Mouse (Mus musculus) embryonic facial prominence, embryonic 12.5 days (tissue): ENCODE results near the gene Zranb1. TPM values are rescaled to one million over a fixed set of nuclear protein-coding genes. Genes with fewer than 3 reads are reported as not detected.

ENCODE experiments used
- ATAC-seq: fragments of 200-750 bp; cut with Nextera tagmentation; 2 replicates; pipeline ENCODE4 v1.8.0; 2017; ENCODE audit not compliant: insufficient number of reproducible peaks, insufficient read depth, low FRiP score, low TSS enrichment
- H3K27ac ChIP-seq: fragments of 300-500 bp; sonication (generic); 2 replicates; pipeline ENCODE4 v1.5.1; 2016; ENCODE audit warnings: mild to moderate bottlenecking
- H3K27me3 ChIP-seq: fragments of 300-500 bp; sonication (generic); 2 replicates; pipeline ENCODE4 v1.6.1; 2016; ENCODE audit warnings: mild to moderate bottlenecking, moderate library complexity
- H3K36me3 ChIP-seq: fragments of 300-500 bp; sonication (generic); 2 replicates; pipeline ENCODE4 v1.6.1; 2016; ENCODE audit warnings: mild to moderate bottlenecking
- H3K4me1 ChIP-seq: fragments of 300-500 bp; sonication (generic); 2 replicates; pipeline ENCODE4 v1.6.1; 2016
- H3K4me2 ChIP-seq: fragments of 300-500 bp; sonication (generic); replicated peaks from 2 replicates; pipeline ENCODE4 v1.6.1; 2016; ENCODE audit warnings: mild to moderate bottlenecking, moderate library complexity
- H3K4me3 ChIP-seq: fragments of 300-500 bp; sonication (generic); 2 replicates; pipeline ENCODE4 v1.5.1; 2016; ENCODE audit warnings: mild to moderate bottlenecking
- H3K9ac ChIP-seq: fragments of 300-500 bp; sonication (generic); 2 replicates; pipeline ENCODE4 v1.6.1; 2016; ENCODE audit warnings: mild to moderate bottlenecking, moderate library complexity
- H3K9me3 ChIP-seq: fragments of 300-500 bp; sonication (generic); 2 replicates; pipeline ENCODE4 v1.6.1; 2016; ENCODE audit warnings: mild to moderate bottlenecking, moderate library complexity
- WGBS: fragments of 180-500 bp; shearing (Covaris S2); methylation state at CpG from one replicate; pipeline ENCODE4 v1.1.7; 2016; 5-methylcytosine and 5-hydroxymethylcytosine counted together
- polyA plus RNA-seq: library from polyadenylated mRNA; unstranded; fragments of >200 nt; fragmentation: Nextera tagmentation; extraction: Ambion mirVana; gene quantifications from 2 replicates; pipeline ENCODE4 v1.2.1, GENCODE M21; 2016

Gene Zranb1
- polyA plus RNA-seq, 1 experiment from 2014 or later: 18.5 TPM

GRCm38 (mm10) chr7:133005772-133006171 lies 74.8 kb downstream of the Zranb1 start:
- ATAC-seq: no peak
- Histone ChIP-seq H3K27me3 (no peaks in the 10 kb centered on the region), H3K4me1 (peaks cover 15% of the 10 kb centered on the region), H3K36me3 (peaks cover 17% of the 10 kb centered on the region), H3K4me2 (no peak overlapping the region), H3K9ac (no peak overlapping the region), H3K4me3 (no peak overlapping the region), H3K27ac (no peak overlapping the region), H3K9me3 (no peaks in the 10 kb centered on the region)
- WGBS: 82% methylated on average over 7 of the region's 7 CpGs

GRCm38 (mm10) chr7:133007343-133007742 lies 76.4 kb downstream of the Zranb1 start:
- H3K36me3 ChIP-seq: peaks cover 12% of the 10 kb centered on the region; the same call in 1 of the 2 replicates
- peaks cover 29% of the 10 kb centered on the region for H3K4me1 ChIP-seq
- H3K27me3 ChIP-seq: no peaks in the 10 kb centered on the region
- WGBS: 84% methylated on average over 11 of the region's 11 CpGs
- H3K4me3 ChIP-seq: no peak overlapping the region
- no peak overlapping the region for H3K4me2 ChIP-seq
- H3K27ac ChIP-seq: no peak overlapping the region
- H3K9me3 ChIP-seq: no peaks in the 10 kb centered on the region
- no peak overlapping the region for H3K9ac ChIP-seq
- ATAC-seq: no peak

GRCm38 (mm10) chr7:133008663-133009062 lies 77.7 kb downstream of the Zranb1 start:
- Histone ChIP-seq H3K4me3 (no peak overlapping the region), H3K4me2 (no peak overlapping the region), H3K36me3 (peaks cover 9% of the 10 kb centered on the region; the same call in 1 of the 2 replicates), H3K27ac (no peak overlapping the region), H3K9ac (no peak overlapping the region), H3K27me3 (no peaks in the 10 kb centered on the region), H3K4me1 (peaks cover 37% of the 10 kb centered on the region), H3K9me3 (no peaks in the 10 kb centered on the region)
- WGBS: 90% methylated on average over 4 of the region's 4 CpGs
- ATAC-seq: no peak

DNA sequence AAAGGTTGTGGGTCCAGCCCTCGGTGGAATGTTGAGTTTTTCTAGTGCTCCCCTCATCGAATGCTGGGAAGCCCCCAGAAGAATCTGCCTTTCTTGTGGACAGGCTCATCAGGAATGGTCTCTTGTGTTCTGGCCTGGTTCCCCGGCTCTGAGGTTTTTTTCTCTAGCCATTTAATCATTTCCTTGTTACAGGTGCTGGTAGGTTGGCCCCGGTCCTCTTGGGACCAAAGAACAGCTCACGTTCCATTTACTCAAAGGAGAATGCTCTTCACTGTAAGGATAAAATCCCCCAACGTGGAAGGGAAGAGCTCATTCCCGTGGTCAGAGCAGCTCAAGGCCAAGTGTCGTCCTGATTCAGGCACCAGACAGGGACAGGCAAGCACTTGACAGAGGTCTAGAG lies 78.7 kb downstream of the Zranb1 start:
- Histone ChIP-seq H3K36me3 (peaks cover 19% of the 10 kb centered on the region), H3K4me1 (peaks cover 42% of the 10 kb centered on the region)
- WGBS: 78% methylated on average over 8 of the region's 8 CpGs

DNA sequence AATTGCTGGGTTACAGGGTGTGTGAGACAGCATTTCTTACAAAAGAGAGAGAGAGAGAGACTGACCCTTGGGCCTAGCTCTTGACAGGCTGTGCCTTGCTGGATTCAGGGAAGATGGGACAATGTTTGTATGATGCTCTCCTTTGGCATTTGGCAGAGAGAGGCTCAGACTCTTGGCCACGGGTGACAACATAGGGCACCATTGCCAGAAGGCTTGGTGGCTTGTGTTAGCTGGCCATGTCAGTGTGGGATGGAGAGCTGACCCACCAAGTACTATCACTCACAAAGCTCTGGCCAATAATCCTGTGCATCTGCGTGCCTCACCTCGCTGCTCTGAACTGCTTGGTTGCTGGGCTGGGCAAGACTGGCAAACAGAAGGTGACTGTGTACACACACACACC lies 79.5 kb downstream of the Zranb1 start:
- 0 out of 2 replicates have a peak overlapping the region, but pooled peaks have one; percentile 60 for H3K27ac ChIP-seq
- H3K9ac ChIP-seq: no peak overlapping the region
- no peak for ATAC-seq
- H3K9me3 ChIP-seq: no peaks in the 10 kb centered on the region
- peaks cover 19% of the 10 kb centered on the region for H3K36me3 ChIP-seq
- H3K4me3 ChIP-seq: no peak overlapping the region
- WGBS: 92% methylated on average over 3 of the region's 3 CpGs
- H3K4me1 ChIP-seq: peaks cover 50% of the 10 kb centered on the region
- H3K4me2 ChIP-seq: no peak overlapping the region
- no peaks in the 10 kb centered on the region for H3K27me3 ChIP-seq

More for the DNA sequence above, 78.7 kb downstream of the Zranb1 start:
- no peak overlapping the region for H3K27ac ChIP-seq
- H3K4me3 ChIP-seq: no peak overlapping the region
- H3K9me3 ChIP-seq: no peaks in the 10 kb centered on the region
- H3K27me3 ChIP-seq: no peaks in the 10 kb centered on the region
- H3K4me2 ChIP-seq: no peak overlapping the region
- H3K9ac ChIP-seq: no peak overlapping the region
- ATAC-seq: no peak

DNA sequence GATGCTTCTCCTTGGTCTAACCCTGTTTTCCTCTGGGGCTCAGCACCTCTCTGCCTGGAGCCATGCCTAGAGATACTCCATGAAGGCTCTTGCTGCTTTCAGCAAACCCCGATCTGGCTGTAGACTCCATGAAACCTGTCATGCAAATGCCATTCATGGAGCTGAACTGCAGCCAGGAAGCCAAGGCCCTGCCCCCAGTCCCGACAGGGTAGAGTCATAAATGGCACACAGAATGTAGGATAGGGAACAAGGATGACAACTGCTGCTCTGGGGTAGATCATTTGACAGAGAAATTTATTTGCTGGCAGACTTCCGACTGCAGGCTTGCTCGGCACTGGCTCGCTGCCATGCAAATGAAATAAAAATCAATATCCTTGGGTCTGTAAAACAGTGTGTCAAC lies 80.2 kb downstream of the Zranb1 start:
- ATAC-seq: 0 out of 2 replicates have a peak, but pooled peaks have one; percentile 11
- Histone ChIP-seq H3K9ac (no peak overlapping the region), H3K4me1 (peaks cover 57% of the 10 kb centered on the region), H3K36me3 (peaks cover 19% of the 10 kb centered on the region), H3K9me3 (no peaks in the 10 kb centered on the region), H3K4me3 (no peak overlapping the region), H3K27me3 (no peaks in the 10 kb centered on the region), H3K27ac (peak overlapping the region; percentile 60), H3K4me2 (0 out of 2 replicates have a peak overlapping the region, but pooled peaks have one; percentile 11)
- WGBS: 46% methylated on average over 5 of the region's 5 CpGs

- H3K4me1 ChIP-seq: peaks cover 57% of the 10 kb centered on the region
- no peak overlapping the region for H3K4me3 ChIP-seq
- WGBS: 40% methylated on average over 4 of the region's 4 CpGs
- H3K4me2 ChIP-seq: no peak overlapping the region
- no peaks in the 10 kb centered on the region for H3K9me3 ChIP-seq
- ATAC-seq: no peak
- peak overlapping the region; percentile 23; the same call in 1 of the 2 replicates for H3K27ac ChIP-seq
- H3K9ac ChIP-seq: no peak overlapping the region
- H3K27me3 ChIP-seq: no peaks in the 10 kb centered on the region
- peaks cover 19% of the 10 kb centered on the region for H3K36me3 ChIP-seq
Measured at GRCm38 (mm10) chr7:133011611-133012010, 80.7 kb downstream of the Zranb1 start.

DNA sequence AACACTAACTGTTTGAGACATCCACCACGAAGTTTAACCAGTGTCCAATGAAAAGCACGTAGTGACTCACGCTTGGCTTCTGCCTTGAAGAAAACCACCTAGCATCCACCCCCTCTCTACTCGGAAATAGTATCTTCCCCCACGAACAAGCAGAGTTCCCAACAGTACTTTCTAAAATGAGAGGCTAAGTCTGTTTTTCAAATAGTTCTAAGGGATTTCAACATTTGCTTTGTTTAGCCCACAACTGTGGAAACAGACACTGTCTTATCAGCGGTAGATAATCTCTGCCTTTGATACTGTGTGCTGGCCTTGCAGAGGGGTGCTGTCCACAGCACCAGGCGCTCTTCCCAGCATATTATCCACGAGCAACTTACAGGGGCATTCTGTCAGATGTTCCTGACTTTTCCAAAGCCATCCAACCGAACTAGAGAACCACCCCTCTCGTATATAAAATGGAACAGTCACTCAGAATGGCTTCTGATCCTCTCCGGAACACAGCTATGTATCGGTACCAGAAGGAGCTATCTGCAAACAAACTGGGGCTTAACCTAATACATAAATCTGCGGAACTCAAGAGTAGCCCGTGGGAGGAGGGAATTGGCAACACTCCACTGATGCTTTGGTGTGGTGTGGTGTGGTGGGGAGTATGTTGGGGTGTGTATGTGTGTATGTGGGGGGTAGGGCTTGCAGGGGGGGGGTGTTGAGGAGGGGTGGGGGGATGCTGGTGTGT lies 81.9 kb downstream of the Zranb1 start:
- Histone ChIP-seq H3K36me3 (peaks cover 19% of the 10 kb centered on the region), H3K4me1 (peaks cover 57% of the 10 kb centered on the region), H3K9me3 (no peaks in the 10 kb centered on the region), H3K27me3 (no peaks in the 10 kb centered on the region), H3K4me3 (no peak overlapping the region), H3K4me2 (no peak overlapping the region), H3K27ac (0 out of 2 replicates have a peak overlapping the region, but pooled peaks have one; percentile 46), H3K9ac (no peak overlapping the region)
- WGBS: 66% methylated on average over 14 of the region's 14 CpGs
- no peak for ATAC-seq

- ATAC-seq: no peak
- WGBS: 96% methylated on average over 10 of the region's 10 CpGs
- Histone ChIP-seq H3K27me3 (no peaks in the 10 kb centered on the region), H3K9me3 (no peaks in the 10 kb centered on the region), H3K4me1 (peaks cover 58% of the 10 kb centered on the region), H3K9ac (no peak overlapping the region), H3K27ac (0 out of 2 replicates have a peak overlapping the region, but pooled peaks have one; percentile 11), H3K4me2 (no peak overlapping the region), H3K4me3 (no peak overlapping the region), H3K36me3 (peaks cover 19% of the 10 kb centered on the region)
Measured at GRCm38 (mm10) chr7:133013923-133014322, 83.0 kb downstream of the Zranb1 start.

- Histone ChIP-seq H3K4me2 (no peak overlapping the region), H3K4me1 (peaks cover 66% of the 10 kb centered on the region), H3K27me3 (no peaks in the 10 kb centered on the region), H3K9me3 (no peaks in the 10 kb centered on the region), H3K4me3 (no peak overlapping the region), H3K27ac (0 out of 2 replicates have a peak overlapping the region, but pooled peaks have one; percentile 9), H3K36me3 (peaks cover 16% of the 10 kb centered on the region), H3K9ac (no peak overlapping the region)
- ATAC-seq: no peak
- WGBS: 91% methylated on average over 14 of the region's 14 CpGs
Measured at GRCm38 (mm10) chr7:133014631-133015030, 83.7 kb downstream of the Zranb1 start.

- 0 out of 2 replicates have a peak overlapping the region, but pooled peaks have one; percentile 13 for H3K4me2 ChIP-seq
- no peak for ATAC-seq
- H3K4me3 ChIP-seq: no peak overlapping the region
- peak overlapping the region; percentile 36; the same call in 1 of the 2 replicates for H3K9ac ChIP-seq
- H3K4me1 ChIP-seq: peaks cover 66% of the 10 kb centered on the region
- H3K27ac ChIP-seq: peak overlapping the region; percentile 63
- no peaks in the 10 kb centered on the region for H3K27me3 ChIP-seq
- no peaks in the 10 kb centered on the region for H3K9me3 ChIP-seq
- WGBS: 36% methylated on average over 7 of the region's 7 CpGs
- H3K36me3 ChIP-seq: peaks cover 11% of the 10 kb centered on the region; the same call in 1 of the 2 replicates
Measured at GRCm38 (mm10) chr7:133015416-133016070, 84.6 kb downstream of the Zranb1 start.

DNA sequence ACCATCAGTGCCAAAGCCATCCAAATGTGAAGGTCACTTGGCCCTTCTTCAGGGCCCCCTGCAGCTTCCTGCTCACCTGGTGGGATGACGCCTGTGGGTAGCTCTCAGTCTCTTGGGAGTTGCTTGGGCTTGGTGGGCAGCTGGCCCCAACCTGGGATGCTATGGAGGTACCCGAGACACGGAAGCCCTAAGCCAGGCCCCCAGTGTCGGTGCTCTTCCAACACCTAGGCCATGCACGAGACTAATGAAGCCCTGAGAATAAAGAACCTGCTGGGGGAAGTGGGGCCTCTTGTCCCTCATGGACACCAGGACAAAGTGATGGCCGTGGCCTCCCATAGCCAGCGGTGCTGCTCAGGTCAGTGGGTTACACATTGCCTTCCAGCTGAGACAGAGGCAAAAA lies 88.0 kb downstream of the Zranb1 start:
- Histone ChIP-seq H3K4me3 (no peak overlapping the region), H3K9me3 (no peaks in the 10 kb centered on the region), H3K4me1 (peaks cover 40% of the 10 kb centered on the region), H3K9ac (no peak overlapping the region), H3K27me3 (no peaks in the 10 kb centered on the region), H3K27ac (no peak overlapping the region), H3K4me2 (no peak overlapping the region), H3K36me3 (peaks cover 7% of the 10 kb centered on the region; the same call in 1 of the 2 replicates)
- 74% methylated on average over 7 of the region's 7 CpGs for WGBS
- ATAC-seq: no peak
